Mouse (Mus musculus) natural killer cell, adult 2 months (primary cell): ENCODE measurements around the gene Tut7.
"Not testable (repeated sequence)": the region's sequence is repeated elsewhere in the genome, so short reads cannot be mapped to it uniquely, and the experiment has no call there.

Source experiments
- DNase-seq, 2 experiments: peaks; one replicate each; pipeline ENCODE4 v3.0.0; 2022; ENCODE audit warnings: low spot score in 2 of 2

Gene Tut7

GRCm38 (mm10) chr13:59822507-59823462 lies at the start of gene Tut7:
Gene Tut7, minus strand, starts transcription at chr13:59823147.
- DNase-seq, result peak; percentile 92 to 93

- no peak for DNase-seq
These were observed 49.5 kb upstream of the Tut7 start for GRCm38 (mm10) chr13:59872446-59872845.

- no peak for DNase-seq
These were observed 47.1 kb upstream of the Tut7 start for GRCm38 (mm10) chr13:59870004-59870403.

- DNase-seq, result no peak
These were observed 45.2 kb upstream of the Tut7 start for GRCm38 (mm10) chr13:59868011-59868649.

GRCm38 (mm10) chr13:59867103-59867502 lies 44.2 kb upstream of the Tut7 start:
- DNase-seq, result no peak

GRCm38 (mm10) chr13:59859515-59859914 lies 36.6 kb upstream of the Tut7 start:
- no peak for DNase-seq

- peak in 1 of 2 experiments; percentile 21 for DNase-seq
These were observed 33.5 kb upstream of the Tut7 start for GRCm38 (mm10) chr13:59856286-59857070.

- peak in 1 of 2 experiments; percentile 9 for DNase-seq
These were observed 30.5 kb upstream of the Tut7 start for GRCm38 (mm10) chr13:59853471-59853870.

GRCm38 (mm10) chr13:59850373-59850772 lies 27.4 kb upstream of the Tut7 start:
- DNase-seq, result no peak

GRCm38 (mm10) chr13:59844661-59845060 lies 21.7 kb upstream of the Tut7 start:
- no peak for DNase-seq

- no peak for DNase-seq
These were observed 21.0 kb upstream of the Tut7 start for GRCm38 (mm10) chr13:59843976-59844375.

- DNase-seq, result peak; percentile 51 to 68
These were observed 19.6 kb upstream of the Tut7 start for GRCm38 (mm10) chr13:59842226-59843210.

- DNase-seq, result not testable (repeated sequence)
These were observed 18.8 kb upstream of the Tut7 start for GRCm38 (mm10) chr13:59841761-59842160.

- DNase-seq, result peak; percentile 87 to 89
These were observed 17.7 kb upstream of the Tut7 start for GRCm38 (mm10) chr13:59840429-59841169.

GRCm38 (mm10) chr13:59839356-59839755 lies 16.4 kb upstream of the Tut7 start:
- no peak for DNase-seq

GRCm38 (mm10) chr13:59838464-59838863 lies 15.5 kb upstream of the Tut7 start:
- DNase-seq, result no peak

GRCm38 (mm10) chr13:59836811-59837210 lies 13.9 kb upstream of the Tut7 start:
- no peak for DNase-seq

- DNase-seq, result no peak
These were observed 13.3 kb upstream of the Tut7 start for GRCm38 (mm10) chr13:59836101-59836798.

GRCm38 (mm10) chr13:59834786-59835452 lies 12.0 kb upstream of the Tut7 start:
- DNase-seq, result no peak
